In the genomic region with DNA sequence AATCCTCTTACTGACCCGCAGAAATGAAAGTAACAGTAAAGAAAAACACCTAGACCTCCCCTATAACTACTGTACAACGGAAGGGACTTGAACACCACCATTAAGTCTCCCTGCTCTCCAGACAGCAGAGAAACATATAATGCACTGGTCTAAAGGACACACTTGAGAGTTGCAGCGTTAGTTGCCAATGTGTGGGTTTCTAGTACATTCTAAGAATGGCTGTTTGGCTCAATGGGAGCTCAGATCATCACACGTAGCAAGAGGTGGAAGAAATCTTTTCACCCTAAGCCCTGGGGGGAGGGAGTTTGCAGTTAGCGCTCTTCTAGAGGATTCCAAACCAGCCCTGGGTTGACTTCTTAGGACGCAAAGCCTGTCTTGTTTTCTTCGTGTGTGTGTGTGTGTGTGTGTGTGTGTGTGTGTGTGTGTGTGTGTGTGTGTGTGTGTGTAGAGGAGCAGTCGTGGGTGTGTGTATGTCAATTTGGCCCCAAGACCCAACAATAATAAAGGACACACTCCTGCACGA, we compare ENCODE assay signal across 9 mouse cellular contexts. TPM values are rescaled to one million over a fixed set of nuclear protein-coding genes. Genes with fewer than 3 reads are reported as not detected.
DNase-seq lines count a peak whose midpoint lies in the region; ATAC-seq and TF ChIP-seq lines count a peak whose summit lies in the region.
"Had no signal": no experiment of that assay in that cellular context is flagged by ENCODE, and none has a peak within 500 bp of the region (broad histone marks: within the 10 kb centered on the region; RNA-seq: fewer than 3 reads in every experiment).

No protein-coding gene starts in this region.

- H3K4me3 ChIP-seq in lung, postnatal 0 days (ENCODE audit: low read depth, low read length), result no peak overlapping the region
- no peak overlapping the region for H3K4me3 ChIP-seq in forebrain, embryonic 11.5 days (ENCODE audit: low read depth, low read length)
- H3K4me3 ChIP-seq in limb, embryonic 11.5 days (ENCODE audit: low read depth, low read length), result peak overlapping the region; percentile 43
- H3K4me3 ChIP-seq in stomach, embryonic 14.5 days (ENCODE audit: low read depth, low read length), result peak overlapping the region; percentile 56; the same call in 1 of the 2 replicates
- H3K4me3 ChIP-seq: myocyte had no signal

- peak overlapping the region; percentile 95; the same call in 1 of the 2 replicates for H3K4me2 ChIP-seq in lung, postnatal 0 days (replicated peaks; ENCODE audit: low read depth, low read length)
- peak overlapping the region; percentile 97; the same call in 1 of the 2 replicates for H3K4me2 ChIP-seq in forebrain, embryonic 11.5 days (ENCODE audit: low read depth, low read length, severe bottlenecking)
- H3K4me2 ChIP-seq in limb, embryonic 11.5 days (ENCODE audit: low read depth, severe bottlenecking), result peak overlapping the region; percentile 97
- peak overlapping the region; percentile 94 for H3K4me2 ChIP-seq in stomach, embryonic 14.5 days (replicated peaks; ENCODE audit: low read depth, low read length)

- H3K36me3 ChIP-seq in lung, postnatal 0 days (ENCODE audit: insufficient read depth, low read length), result no peaks in the 10 kb centered on the region
- no peaks in the 10 kb centered on the region for H3K36me3 ChIP-seq in forebrain, embryonic 11.5 days (ENCODE audit: control insufficient read depth, insufficient read depth, low read length)
- no peaks in the 10 kb centered on the region for H3K36me3 ChIP-seq in limb, embryonic 11.5 days (ENCODE audit: control insufficient read depth, insufficient read depth, low read length)
- no peaks in the 10 kb centered on the region for H3K36me3 ChIP-seq in stomach, embryonic 14.5 days (ENCODE audit: control insufficient read depth, insufficient read depth, low read length)

- no peak overlapping the region for H3K27ac ChIP-seq in lung, postnatal 0 days (ENCODE audit: low read length)
- no peak overlapping the region for H3K27ac ChIP-seq in forebrain, embryonic 11.5 days (ENCODE audit: low read depth, low read length)
- no peak overlapping the region for H3K27ac ChIP-seq in limb, embryonic 11.5 days (replicated peaks; ENCODE audit: low read depth, low read length)
- H3K27ac ChIP-seq in stomach, embryonic 14.5 days (ENCODE audit: low read length), result no peak overlapping the region

- no peak for ATAC-seq in lung, postnatal 0 days
- ATAC-seq in forebrain, embryonic 11.5 days (replicated peaks; ENCODE audit: low FRiP score), result no peak
- no peak for ATAC-seq in limb, embryonic 11.5 days (ENCODE audit: insufficient number of reproducible peaks, low FRiP score, low TSS enrichment, low read depth)
- no peak for ATAC-seq in stomach, embryonic 14.5 days (ENCODE audit: insufficient number of reproducible peaks, insufficient read depth, low FRiP score, low read depth)

- H3K27me3 ChIP-seq in lung, postnatal 0 days (replicated peaks; ENCODE audit: insufficient read depth, low read length), result peaks cover 60% of the 10 kb centered on the region
- peaks cover 70% of the 10 kb centered on the region for H3K27me3 ChIP-seq in forebrain, embryonic 11.5 days (ENCODE audit: control insufficient read depth, insufficient read depth, low read length)
- H3K27me3 ChIP-seq in limb, embryonic 11.5 days (ENCODE audit: control insufficient read depth, insufficient read depth, low read length), result peaks cover 69% of the 10 kb centered on the region
- peaks cover 35% of the 10 kb centered on the region for H3K27me3 ChIP-seq in stomach, embryonic 14.5 days (ENCODE audit: control insufficient read depth, insufficient read depth, low read length)

- no peak for DNase-seq in lung, postnatal 0 days (ENCODE audit: low spot score)
- no peak for DNase-seq in lung, postnatal 25 days (ENCODE audit: low spot score)
- DNase-seq in forebrain, embryonic 11.5 days (ENCODE audit: low spot score), result no peak
- peak; percentile 59 for DNase-seq in limb, embryonic 11.5 days (ENCODE audit: low spot score)
- DNase-seq in right cerebral cortex, adult 2 months (ENCODE audit: low spot score in 2 of 2), result no peak
- no peak for DNase-seq in layer of hippocampus, adult 8-10 months (ENCODE audit: low spot score in 2 of 2)

- TF ChIP-seq CTCF in lung, postnatal 0 days (IDR thresholded peaks at IDR 0.05), result no peak

- no peak overlapping the region for H3K9ac ChIP-seq in lung, postnatal 0 days (replicated peaks; ENCODE audit: low read depth)
- no peak overlapping the region for H3K9ac ChIP-seq in forebrain, embryonic 11.5 days (ENCODE audit: low read length)
- H3K9ac ChIP-seq in limb, embryonic 11.5 days (ENCODE audit: low read length), result no peak overlapping the region
- H3K9ac ChIP-seq in stomach, embryonic 14.5 days (replicated peaks; ENCODE audit: low read depth, low read length), result no peak overlapping the region

- WGBS in lung, postnatal 0 days, result 12% methylated on average over 9 of the region's 9 CpGs
- 0% methylated on average over 9 of the region's 9 CpGs for WGBS in forebrain, embryonic 11.5 days
- WGBS in limb, embryonic 11.5 days, result under 1% methylated on average over 9 of the region's 9 CpGs
- WGBS in stomach, embryonic 14.5 days, result 7% methylated on average over 9 of the region's 9 CpGs

- TF ChIP-seq EP300 in lung, postnatal 0 days (IDR thresholded peaks at IDR 0.05), result no peak

- H3K4me1 ChIP-seq in lung, postnatal 0 days (ENCODE audit: insufficient read depth, low read depth, low read length), result peaks cover 3% of the 10 kb centered on the region; the same call in 1 of the 2 replicates
- H3K4me1 ChIP-seq in forebrain, embryonic 11.5 days (replicated peaks; ENCODE audit: control insufficient read depth, insufficient read depth, low read length), result peaks cover 15% of the 10 kb centered on the region
- peaks cover 13% of the 10 kb centered on the region for H3K4me1 ChIP-seq in limb, embryonic 11.5 days (ENCODE audit: control insufficient read depth, insufficient read depth, low read length)
- 0 out of 2 replicates have a peak, but pooled peaks cover 4% of the 10 kb centered on the region for H3K4me1 ChIP-seq in stomach, embryonic 14.5 days (ENCODE audit: control insufficient read depth, insufficient read depth, low read length)

- no peaks in the 10 kb centered on the region for H3K9me3 ChIP-seq in lung, postnatal 0 days (ENCODE audit: low read length)
- H3K9me3 ChIP-seq in forebrain, embryonic 11.5 days (ENCODE audit: control insufficient read depth, low read length), result no peaks in the 10 kb centered on the region
- no peaks in the 10 kb centered on the region for H3K9me3 ChIP-seq in limb, embryonic 11.5 days (ENCODE audit: control insufficient read depth, low read length)
- no peaks in the 10 kb centered on the region for H3K9me3 ChIP-seq in stomach, embryonic 14.5 days (ENCODE audit: control insufficient read depth, low read depth, low read length)

RNA-seq across cellular contexts. Expression of a gene that starts 2.7 kb away (rescaled TPM):
- 2.9 and 3.1 TPM in 2 replicates for polyA plus RNA-seq in lung, postnatal 0 days (2015; fragmentation: Nextera tagmentation; extraction: Ambion mirVana)
- polyA plus RNA-seq in forebrain, embryonic 11.5 days (2014; fragmentation: Nextera tagmentation; extraction: Ambion mirVana), result 5.3 and 5.4 TPM in 2 replicates
- 5.4 and 6.5 TPM in 2 replicates for polyA plus RNA-seq in limb, embryonic 11.5 days (2014; fragmentation: Nextera tagmentation; extraction: Ambion mirVana)
- 4.7 and 6.3 TPM in 2 replicates for polyA plus RNA-seq in stomach, embryonic 14.5 days (2014; fragmentation: Nextera tagmentation; extraction: Ambion mirVana)
- 10 to 100 TPM in 3 of 4 experiments, 1 to 10 TPM in 1; 9.9 to 35.1 (median 22.1) TPM for total RNA-seq in layer of hippocampus, adult 8-10 months (2022)

RNA-seq across cellular contexts. Expression of a gene that starts 30.2 kb away (rescaled TPM):
- 0.29 and 0.53 TPM in 2 replicates for polyA plus RNA-seq in lung, postnatal 0 days (2015; fragmentation: Nextera tagmentation; extraction: Ambion mirVana)
- not detected in 2 replicates for polyA plus RNA-seq in forebrain, embryonic 11.5 days (2014; fragmentation: Nextera tagmentation; extraction: Ambion mirVana)
- 0.21 TPM in 1 of 2 replicates, not detected in the other for polyA plus RNA-seq in limb, embryonic 11.5 days (2014; fragmentation: Nextera tagmentation; extraction: Ambion mirVana)
- polyA plus RNA-seq in stomach, embryonic 14.5 days (2014; fragmentation: Nextera tagmentation; extraction: Ambion mirVana), result not detected in 2 replicates
- under 1 TPM in 3 of 4 experiments, not detected in 1; 0.41 to 0.49 (median 0.43) TPM for total RNA-seq in layer of hippocampus, adult 8-10 months (2022)
- polyA plus RNA-seq: gonadal fat pad, adult 2 months; myocyte had no signal

Comparison
In these comparisons a context has a peak if more than half of its experiments do, and no peak if none do; other contexts are left out.
1. H3K4me3 ChIP-seq: peak in limb, embryonic 11.5 days (single experiment) and stomach, embryonic 14.5 days (single experiment); none in lung, postnatal 0 days (single experiment) and forebrain, embryonic 11.5 days (single experiment).
2. Peak in every context shown above with its lines, with median percentiles within 50 percentile points of each other: H3K4me2 ChIP-seq.